Mouse (Mus musculus) liver, embryonic 14.5 days (tissue): ENCODE data around the gene Kansl2. TPM values are rescaled to one million over a fixed set of nuclear protein-coding genes. Genes with fewer than 3 reads are reported as not detected.

Experiments used
- ATAC-seq: fragments of 200-750 bp; cut with Nextera tagmentation; 2 replicates; pipeline ENCODE4 v1.8.0; 2017; ENCODE audit warnings: moderate number of reproducible peaks, mild to moderate bottlenecking, moderate library complexity; ENCODE audit not compliant: insufficient read depth
- DNase-seq, 3 experiments: peaks; one replicate each; pipeline ENCODE4 v3.0.0-alpha.2; 2012 to 2013; ENCODE audit warnings: low read depth in 3 of 3, low spot score in 3 of 3
- H3K27ac ChIP-seq: fragments of 300-500 bp; sonication (generic); 2 replicates; pipeline ENCODE4 v1.5.1; 2014; ENCODE audit warnings: moderate library complexity, mild to moderate bottlenecking, control low read depth, inconsistent platforms
- H3K27me3 ChIP-seq: fragments of 300-500 bp; sonication (generic); 2 replicates; pipeline ENCODE4 v1.6.1; 2014; ENCODE audit warnings: mild to moderate bottlenecking, low read length, moderate library complexity; ENCODE audit not compliant: control insufficient read depth, insufficient read depth
- H3K36me3 ChIP-seq: fragments of 300-500 bp; sonication (generic); replicated peaks from 2 replicates; pipeline ENCODE4 v1.6.1; 2014; ENCODE audit warnings: low read depth; ENCODE audit not compliant: control insufficient read depth, insufficient read depth
- H3K4me1 ChIP-seq, 2 experiments: fragments of 200-500 bp in 1 of 2; fragments of 300-500 bp in 1 of 2; sonication (generic) in 1 of 2; replicated peaks; 2 replicates each; pipeline ENCODE4 v1.6.1; 2012 to 2014; ENCODE audit warnings: antibody characterized with exemption in 1 of 2, inconsistent platforms in 1 of 2, low read length in 1 of 2; ENCODE audit not compliant: control insufficient read depth in 2 of 2, insufficient read depth in 2 of 2
- H3K4me2 ChIP-seq: fragments of 300-500 bp; sonication (generic); 2 replicates; pipeline ENCODE4 v1.6.1; 2014; ENCODE audit warnings: low read depth, mild to moderate bottlenecking, control low read depth, moderate library complexity
- H3K4me3 ChIP-seq, 2 experiments: fragments of 200-500 bp in 1 of 2; fragments of 300-500 bp in 1 of 2; sonication (generic) in 1 of 2; 2 replicates each; pipeline ENCODE4 v1.5.1; 2012 to 2014; ENCODE audit warnings: low read depth in 2 of 2, low read length in 2 of 2, mild to moderate bottlenecking in 2 of 2, control low read depth in 1 of 2, inconsistent platforms in 1 of 2, moderate library complexity in 1 of 2; ENCODE audit not compliant: insufficient read depth in 1 of 2
- H3K9ac ChIP-seq: fragments of 300-500 bp; sonication (generic); replicated peaks from 2 replicates; pipeline ENCODE4 v1.6.1; 2014; ENCODE audit warnings: mild to moderate bottlenecking, control low read depth, moderate library complexity
- H3K9me3 ChIP-seq: fragments of 300-500 bp; sonication (generic); 2 replicates; pipeline ENCODE4 v1.6.1; 2016; ENCODE audit warnings: low read length, mixed read lengths; ENCODE audit not compliant: control insufficient read depth
- CTCF ChIP-seq: IDR thresholded peaks from 2 replicates; pipeline ENCODE4 v1.5.1; 2016; ENCODE audit warnings: antibody characterized with exemption, low read depth, control low read depth
- EP300 ChIP-seq: IDR thresholded peaks from 2 replicates; pipeline ENCODE4 v1.6.1; 2016; ENCODE audit warnings: antibody characterized with exemption, low read depth
- WGBS: fragments of 180-500 bp; shearing (Covaris S2); extraction: QIAGEN DNeasy Blood & Tissue Kit; methylation state at CpG from one replicate; pipeline ENCODE4 v1.1.7; 2014; ENCODE audit not compliant: insufficient replicate concordance; 5-methylcytosine and 5-hydroxymethylcytosine counted together
- polyA plus RNA-seq, 2 experiments: library from polyadenylated mRNA; depleted of rRNA in 1 of 2; stranded (reverse) in 1 of 2; unstranded in 1 of 2; fragments of >200 nt; fragmentation: Nextera tagmentation in 1 of 2; extraction: Ambion mirVana in 1 of 2; gene quantifications; 2 replicates each; pipeline versions ENCODE4 v1.2.1 to v1.2.3; 2012 to 2014

Gene Kansl2
- polyA plus RNA-seq, 2 experiments, result 21.7 to 31.1 TPM

GRCm38 (mm10) chr15:98552758-98553157 lies 18.7 kb upstream of the Kansl2 start:
- TF ChIP-seq EP300 (no peak), CTCF (no peak)
- H3K9me3 ChIP-seq, result no peaks in the 10 kb centered on the region
- ATAC-seq (no peak), DNase-seq (no peak)
- 89% methylated on average over 2 of the region's 2 CpGs for WGBS
- no peak overlapping the region for H3K4me3 ChIP-seq
- no peak overlapping the region for H3K4me2 ChIP-seq
- no peak overlapping the region for H3K9ac ChIP-seq
- no peaks in the 10 kb centered on the region for H3K4me1 ChIP-seq
- no peaks in the 10 kb centered on the region for H3K27me3 ChIP-seq
- H3K36me3 ChIP-seq, result peaks cover 75% of the 10 kb centered on the region
- H3K27ac ChIP-seq, result no peak overlapping the region

- Histone ChIP-seq H3K4me1 (no peaks in the 10 kb centered on the region), H3K4me2 (no peak overlapping the region), H3K9ac (no peak overlapping the region), H3K27me3 (no peaks in the 10 kb centered on the region), H3K27ac (no peak overlapping the region), H3K36me3 (peaks cover 87% of the 10 kb centered on the region), H3K4me3 (no peak overlapping the region), H3K9me3 (no peaks in the 10 kb centered on the region)
- DNase-seq (no peak), ATAC-seq (no peak)
- 85% methylated on average over 5 of the region's 5 CpGs for WGBS
- TF ChIP-seq CTCF (no peak), EP300 (no peak)
These were observed 12.8 kb upstream of the Kansl2 start for GRCm38 (mm10) chr15:98546843-98547242.

GRCm38 (mm10) chr15:98545151-98545550 lies 11.1 kb upstream of the Kansl2 start:
- Histone ChIP-seq H3K4me3 (no peak overlapping the region), H3K27ac (no peak overlapping the region), H3K9ac (no peak overlapping the region), H3K4me1 (no peaks in the 10 kb centered on the region), H3K4me2 (no peak overlapping the region), H3K27me3 (no peaks in the 10 kb centered on the region), H3K9me3 (no peaks in the 10 kb centered on the region), H3K36me3 (peaks cover 78% of the 10 kb centered on the region)
- TF ChIP-seq EP300 (no peak), CTCF (no peak)
- WGBS, result 88% methylated on average over 3 of the region's 3 CpGs
- ATAC-seq (no peak), DNase-seq (no peak)

- Histone ChIP-seq H3K27ac (no peak overlapping the region), H3K4me3 (no peak overlapping the region), H3K4me1 (no peaks in the 10 kb centered on the region), H3K4me2 (no peak overlapping the region), H3K9ac (no peak overlapping the region), H3K27me3 (no peaks in the 10 kb centered on the region), H3K36me3 (peaks cover 71% of the 10 kb centered on the region), H3K9me3 (no peaks in the 10 kb centered on the region)
- WGBS, result 86% methylated on average over 4 of the region's 4 CpGs
- DNase-seq (no peak), ATAC-seq (no peak)
- TF ChIP-seq CTCF, result no peak
- no peak for TF ChIP-seq EP300
These were observed 9.3 kb upstream of the Kansl2 start for GRCm38 (mm10) chr15:98543341-98543740.

- no peaks in the 10 kb centered on the region for H3K4me1 ChIP-seq
- ATAC-seq (no peak), DNase-seq (no peak)
- TF ChIP-seq EP300 (no peak), CTCF (no peak)
- no peak overlapping the region for H3K4me3 ChIP-seq
- peaks cover 55% of the 10 kb centered on the region for H3K36me3 ChIP-seq
- no peaks in the 10 kb centered on the region for H3K27me3 ChIP-seq
- no peak overlapping the region for H3K27ac ChIP-seq
- no peak overlapping the region for H3K9ac ChIP-seq
- no peaks in the 10 kb centered on the region for H3K9me3 ChIP-seq
- no peak overlapping the region for H3K4me2 ChIP-seq
- 36% methylated on average over 6 of the region's 6 CpGs for WGBS
These were observed 7.0 kb upstream of the Kansl2 start for GRCm38 (mm10) chr15:98541064-98541463.
